Mouse (Mus musculus): ENCODE measurements around the gene Scnn1a. TPM values are rescaled to one million over a fixed set of nuclear protein-coding genes. Genes with fewer than 3 reads are reported as not detected.

Gene Scnn1a
- polyA plus RNA-seq, 1 experiment from 2014 or later = 0.21 TPM

DNA sequence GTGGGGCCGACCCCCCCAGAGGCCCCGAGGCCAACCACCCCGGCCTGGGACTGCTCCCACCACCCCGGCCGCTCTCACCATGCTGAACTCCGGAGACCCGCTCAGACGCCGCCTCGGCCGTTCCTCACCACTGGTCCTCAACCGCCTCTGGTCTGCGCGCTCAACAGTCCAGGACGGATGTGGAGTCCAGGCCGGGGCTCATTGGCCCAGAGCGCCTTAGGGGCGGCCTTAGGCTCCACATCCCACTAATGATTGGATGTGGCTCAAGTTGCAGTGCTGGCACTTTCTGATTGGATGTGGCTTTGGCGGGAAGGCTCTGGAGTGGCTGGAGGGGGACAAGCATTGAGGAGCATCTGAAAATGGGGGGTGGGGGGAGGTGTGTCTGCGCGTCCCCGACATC, 34.6 kb upstream of the Scnn1a start, which contains the start of gene Tuba3a:
Gene Tuba3a (minus strand): TSS at position 153 of the 400 bp plus-strand sequence.
- Histone ChIP-seq H3K36me3 (ENCODE audit: control insufficient read depth, insufficient read depth, low read length) (no peaks in the 10 kb centered on the region), H3K9me3 (ENCODE audit: control insufficient read depth, low read length) (no peaks in the 10 kb centered on the region), H3K9ac (ENCODE audit: low read length) (no peak within 1 kb of the TSS), H3K4me1 (replicated peaks; ENCODE audit: control insufficient read depth, insufficient read depth, low read length) (no peaks in the 10 kb centered on the region), H3K27ac (ENCODE audit: low read depth, low read length) (no peak within 1 kb of the TSS), H3K4me3 (ENCODE audit: low read depth, low read length) (no peak within 1 kb of the TSS), H3K4me2 (ENCODE audit: low read depth, low read length, severe bottlenecking) (no peak within 1 kb of the TSS), H3K27me3 (ENCODE audit: control insufficient read depth, insufficient read depth, low read length) (no peaks in the 10 kb centered on the region)
- no peak for DNase-seq (ENCODE audit: low spot score)
- WGBS = 94% methylated on average over 22 of the region's 22 CpGs
- ATAC-seq (replicated peaks; ENCODE audit: low FRiP score) = no peak

DNA sequence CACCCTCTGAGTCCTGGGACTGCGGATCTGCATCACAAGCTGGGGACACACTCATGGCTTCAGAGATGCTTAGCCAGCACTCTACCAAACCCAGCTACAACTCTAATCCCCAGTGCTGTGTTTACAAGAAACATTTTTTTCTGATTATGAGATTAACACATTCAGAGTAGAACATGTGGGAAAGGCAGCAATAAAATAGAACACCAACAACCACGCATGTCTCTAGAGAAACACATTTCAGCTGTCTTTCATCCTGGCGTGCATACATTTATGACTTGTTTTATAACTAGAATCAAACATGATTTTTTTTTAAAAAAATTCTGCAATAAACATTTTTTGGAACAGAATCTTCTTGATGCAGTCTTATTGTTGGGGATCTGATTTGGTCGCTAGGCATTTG, 33.5 kb upstream of the Scnn1a start:
- DNase-seq (ENCODE audit: low spot score) = no peak
- H3K4me1 ChIP-seq (replicated peaks; ENCODE audit: control insufficient read depth, insufficient read depth, low read length) = no peaks in the 10 kb centered on the region
- H3K9ac ChIP-seq (ENCODE audit: low read length) = no peak overlapping the region
- 84% methylated on average over 4 of the region's 4 CpGs for WGBS
- no peaks in the 10 kb centered on the region for H3K9me3 ChIP-seq (ENCODE audit: control insufficient read depth, low read length)
- no peaks in the 10 kb centered on the region for H3K27me3 ChIP-seq (ENCODE audit: control insufficient read depth, insufficient read depth, low read length)
- no peak overlapping the region for H3K4me3 ChIP-seq (ENCODE audit: low read depth, low read length)
- H3K27ac ChIP-seq (ENCODE audit: low read depth, low read length) = no peak overlapping the region
- H3K4me2 ChIP-seq (ENCODE audit: low read depth, low read length, severe bottlenecking) = no peak overlapping the region
- no peaks in the 10 kb centered on the region for H3K36me3 ChIP-seq (ENCODE audit: control insufficient read depth, insufficient read depth, low read length)
- no peak for ATAC-seq (replicated peaks; ENCODE audit: low FRiP score)

DNA sequence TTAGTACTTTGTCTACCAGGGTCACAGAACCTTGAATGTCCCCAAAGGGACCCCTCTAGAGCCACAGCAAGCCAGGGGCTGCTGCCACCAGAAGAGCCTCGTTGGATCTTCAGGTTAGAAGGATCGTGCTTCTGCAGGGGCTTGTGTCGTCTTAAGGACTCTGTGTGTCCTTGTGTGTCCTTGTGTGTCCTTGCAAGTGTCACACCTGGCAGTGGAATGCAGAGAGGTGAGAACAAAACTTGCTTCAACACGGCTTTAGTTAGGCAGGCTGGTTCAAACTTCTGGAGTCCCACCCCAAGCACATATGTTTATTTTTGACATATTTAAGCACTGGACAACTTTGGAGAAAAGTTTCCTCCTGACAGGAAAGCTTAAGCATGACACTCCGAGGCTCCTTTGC, 31.7 kb upstream of the Scnn1a start:
- Histone ChIP-seq H3K9me3 (ENCODE audit: control insufficient read depth, low read length) (no peaks in the 10 kb centered on the region), H3K4me2 (ENCODE audit: low read depth, low read length, severe bottlenecking) (no peak overlapping the region), H3K36me3 (ENCODE audit: control insufficient read depth, insufficient read depth, low read length) (no peaks in the 10 kb centered on the region), H3K27ac (ENCODE audit: low read depth, low read length) (no peak overlapping the region), H3K4me3 (ENCODE audit: low read depth, low read length) (no peak overlapping the region), H3K27me3 (ENCODE audit: control insufficient read depth, insufficient read depth, low read length) (no peaks in the 10 kb centered on the region), H3K4me1 (replicated peaks; ENCODE audit: control insufficient read depth, insufficient read depth, low read length) (no peaks in the 10 kb centered on the region), H3K9ac (ENCODE audit: low read length) (no peak overlapping the region)
- DNase-seq (ENCODE audit: low spot score) = no peak
- WGBS = 85% methylated on average over 5 of the region's 5 CpGs
- no peak for ATAC-seq (replicated peaks; ENCODE audit: low FRiP score)

DNA sequence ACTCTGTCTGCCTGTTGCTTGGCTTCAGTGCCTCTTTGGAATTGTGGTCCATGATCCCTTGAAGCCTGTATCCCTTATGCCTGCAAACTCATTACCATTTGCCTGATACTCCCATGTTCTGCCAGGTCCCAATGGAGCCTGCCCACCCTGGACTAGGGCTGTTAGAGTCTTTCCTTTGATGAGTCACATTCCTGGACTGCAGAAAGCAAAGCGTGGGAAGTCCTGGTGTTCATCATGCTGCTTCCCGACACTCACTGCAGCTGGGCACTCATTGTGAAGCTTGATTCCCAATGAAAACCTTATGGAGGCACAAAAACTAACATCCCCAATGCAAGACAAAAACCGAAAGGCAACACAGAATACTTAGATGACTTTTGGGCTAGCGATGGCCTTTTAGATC, 29.1 kb upstream of the Scnn1a start:
- H3K9me3 ChIP-seq (ENCODE audit: control insufficient read depth, low read length) = no peaks in the 10 kb centered on the region
- WGBS = 85% methylated on average over 4 of the region's 4 CpGs
- no peak for DNase-seq (ENCODE audit: low spot score)
- H3K4me2 ChIP-seq (ENCODE audit: low read depth, low read length, severe bottlenecking) = no peak overlapping the region
- no peaks in the 10 kb centered on the region for H3K4me1 ChIP-seq (replicated peaks; ENCODE audit: control insufficient read depth, insufficient read depth, low read length)
- H3K27me3 ChIP-seq (ENCODE audit: control insufficient read depth, insufficient read depth, low read length) = no peaks in the 10 kb centered on the region
- no peaks in the 10 kb centered on the region for H3K36me3 ChIP-seq (ENCODE audit: control insufficient read depth, insufficient read depth, low read length)
- no peak overlapping the region for H3K4me3 ChIP-seq (ENCODE audit: low read depth, low read length)
- H3K27ac ChIP-seq (ENCODE audit: low read depth, low read length) = no peak overlapping the region
- no peak for ATAC-seq (replicated peaks; ENCODE audit: low FRiP score)
- H3K9ac ChIP-seq (ENCODE audit: low read length) = no peak overlapping the region

DNA sequence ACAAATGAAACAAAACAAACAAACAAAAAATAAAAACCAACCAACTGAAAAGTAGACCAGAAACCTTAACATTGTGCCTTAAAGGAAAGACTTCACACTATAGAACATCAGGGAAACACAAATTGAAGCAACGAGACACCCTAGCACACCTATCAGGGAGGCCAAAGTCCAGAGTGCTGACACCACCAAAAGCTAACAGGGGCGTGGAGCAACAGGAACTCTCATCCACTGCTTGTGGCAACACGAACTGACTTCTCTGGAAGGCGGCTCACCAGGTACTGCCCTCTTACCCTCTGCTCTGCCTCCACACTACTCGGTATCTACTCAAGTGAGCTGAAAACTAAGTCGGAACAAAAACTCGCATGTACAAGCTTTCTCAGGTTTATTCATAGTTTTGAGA, 28.2 kb upstream of the Scnn1a start:
- Histone ChIP-seq H3K27ac (ENCODE audit: low read depth, low read length) (no peak overlapping the region), H3K27me3 (ENCODE audit: control insufficient read depth, insufficient read depth, low read length) (no peaks in the 10 kb centered on the region), H3K4me3 (ENCODE audit: low read depth, low read length) (no peak overlapping the region), H3K36me3 (ENCODE audit: control insufficient read depth, insufficient read depth, low read length) (no peaks in the 10 kb centered on the region), H3K9ac (ENCODE audit: low read length) (no peak overlapping the region), H3K4me2 (ENCODE audit: low read depth, low read length, severe bottlenecking) (no peak overlapping the region), H3K9me3 (ENCODE audit: control insufficient read depth, low read length) (no peaks in the 10 kb centered on the region), H3K4me1 (replicated peaks; ENCODE audit: control insufficient read depth, insufficient read depth, low read length) (no peaks in the 10 kb centered on the region)
- ATAC-seq (replicated peaks; ENCODE audit: low FRiP score) (no peak), DNase-seq (ENCODE audit: low spot score) (no peak)
- 90% methylated on average over 7 of the region's 7 CpGs for WGBS

DNA sequence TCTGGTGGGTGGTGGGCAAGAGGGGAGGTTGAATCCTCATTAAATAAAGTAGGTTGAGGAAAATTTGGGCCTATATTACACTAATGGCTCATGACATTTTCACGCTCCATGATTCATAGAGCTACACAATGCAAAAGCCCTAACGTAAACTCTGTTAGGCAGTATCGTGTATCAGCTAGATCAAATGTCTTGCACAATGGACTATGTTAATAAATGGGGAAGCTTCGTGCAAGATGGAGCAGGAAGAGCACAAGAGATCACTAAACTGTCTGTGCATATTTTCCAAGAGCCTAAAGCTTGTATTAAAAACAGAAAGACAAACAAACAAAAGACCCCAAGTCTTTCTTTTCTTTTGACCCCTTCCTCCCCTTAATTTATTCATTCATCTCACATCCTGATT, 26.4 kb upstream of the Scnn1a start:
- Histone ChIP-seq H3K4me3 (ENCODE audit: low read depth, low read length) (no peak overlapping the region), H3K4me1 (replicated peaks; ENCODE audit: control insufficient read depth, insufficient read depth, low read length) (no peaks in the 10 kb centered on the region), H3K4me2 (ENCODE audit: low read depth, low read length, severe bottlenecking) (no peak overlapping the region), H3K27me3 (ENCODE audit: control insufficient read depth, insufficient read depth, low read length) (no peaks in the 10 kb centered on the region), H3K9me3 (ENCODE audit: control insufficient read depth, low read length) (no peaks in the 10 kb centered on the region), H3K9ac (ENCODE audit: low read length) (no peak overlapping the region), H3K36me3 (ENCODE audit: control insufficient read depth, insufficient read depth, low read length) (no peaks in the 10 kb centered on the region), H3K27ac (ENCODE audit: low read depth, low read length) (no peak overlapping the region)
- DNase-seq (ENCODE audit: low spot score) (no peak), ATAC-seq (replicated peaks; ENCODE audit: low FRiP score) (no peak)
- WGBS = 88% methylated on average over 4 of the region's 4 CpGs

DNA sequence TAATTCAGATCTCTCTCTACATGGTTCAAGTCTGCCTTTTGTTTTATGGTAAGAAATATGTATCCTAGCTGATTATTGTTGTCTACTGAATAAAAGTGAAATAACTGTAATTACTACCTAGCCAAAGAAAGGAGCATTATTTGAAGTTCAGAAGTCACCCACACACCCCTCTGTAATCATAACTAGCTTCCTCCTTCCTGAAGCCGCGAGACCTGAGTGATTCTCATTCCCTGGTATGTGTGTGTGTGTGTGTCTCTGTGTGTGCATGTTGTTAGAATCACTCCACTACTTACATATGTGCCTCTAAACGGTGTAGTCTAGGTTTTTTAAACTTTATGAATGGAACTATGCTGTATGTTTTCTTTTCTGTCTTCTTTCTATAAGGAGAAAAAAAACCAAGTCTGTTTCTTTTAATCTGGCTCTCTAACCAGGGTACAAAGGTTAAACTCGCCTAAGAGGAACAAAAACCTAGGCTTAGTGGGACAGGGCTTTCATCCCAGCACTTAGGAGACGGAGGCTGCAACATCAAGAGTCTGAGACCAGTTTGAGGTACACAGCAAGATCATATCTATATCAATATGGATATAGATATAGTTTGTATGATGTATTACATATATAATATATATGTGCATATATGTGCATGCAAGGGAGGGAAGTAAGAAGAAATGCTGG, 23.2 kb upstream of the Scnn1a start:
- ATAC-seq (replicated peaks; ENCODE audit: low FRiP score) (no peak), DNase-seq (ENCODE audit: low spot score) (no peak)
- no peaks in the 10 kb centered on the region for H3K27me3 ChIP-seq (ENCODE audit: control insufficient read depth, insufficient read depth, low read length)
- H3K4me2 ChIP-seq (ENCODE audit: low read depth, low read length, severe bottlenecking) = no peak overlapping the region
- no peaks in the 10 kb centered on the region for H3K9me3 ChIP-seq (ENCODE audit: control insufficient read depth, low read length)
- no peak overlapping the region for H3K4me3 ChIP-seq (ENCODE audit: low read depth, low read length)
- H3K4me1 ChIP-seq (replicated peaks; ENCODE audit: control insufficient read depth, insufficient read depth, low read length) = no peaks in the 10 kb centered on the region
- no peak overlapping the region for H3K9ac ChIP-seq (ENCODE audit: low read length)
- H3K27ac ChIP-seq (ENCODE audit: low read depth, low read length) = no peak overlapping the region
- WGBS = 75% methylated on average over 5 of the region's 5 CpGs
- H3K36me3 ChIP-seq (ENCODE audit: control insufficient read depth, insufficient read depth, low read length) = no peaks in the 10 kb centered on the region

DNA sequence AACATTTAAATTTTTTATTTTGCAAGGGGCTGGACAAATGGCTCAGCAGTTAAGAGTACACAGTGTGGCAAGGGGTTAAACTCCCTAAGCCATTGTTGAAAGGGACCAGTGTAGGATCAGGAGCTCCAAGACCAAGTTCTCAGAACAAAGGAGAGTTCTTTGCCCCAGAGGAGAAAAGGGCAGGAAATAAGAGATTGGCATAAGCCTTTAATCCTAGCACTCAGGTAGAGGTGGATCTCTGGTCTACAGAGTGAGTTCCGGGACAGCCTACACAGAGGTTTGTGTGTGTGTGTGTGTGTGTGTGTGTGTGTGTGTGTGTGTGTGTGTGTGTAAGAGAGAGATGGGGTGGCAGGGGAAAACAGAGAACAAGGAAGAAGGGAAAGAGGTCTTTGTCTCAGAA, 19.5 kb upstream of the Scnn1a start:
- H3K9me3 ChIP-seq (ENCODE audit: control insufficient read depth, low read length) = no peaks in the 10 kb centered on the region
- DNase-seq (ENCODE audit: low spot score) (no peak), ATAC-seq (replicated peaks; ENCODE audit: low FRiP score) (no peak)
- no peak overlapping the region for H3K27ac ChIP-seq (ENCODE audit: low read depth, low read length)
- 67% methylated on average over 1 of the region's 1 CpGs for WGBS
- H3K4me1 ChIP-seq (replicated peaks; ENCODE audit: control insufficient read depth, insufficient read depth, low read length) = no peaks in the 10 kb centered on the region
- H3K9ac ChIP-seq (ENCODE audit: low read length) = no peak overlapping the region
- H3K27me3 ChIP-seq (ENCODE audit: control insufficient read depth, insufficient read depth, low read length) = no peaks in the 10 kb centered on the region
- H3K4me3 ChIP-seq (ENCODE audit: low read depth, low read length) = no peak overlapping the region
- H3K4me2 ChIP-seq (ENCODE audit: low read depth, low read length, severe bottlenecking) = no peak overlapping the region
- no peaks in the 10 kb centered on the region for H3K36me3 ChIP-seq (ENCODE audit: control insufficient read depth, insufficient read depth, low read length)

DNA sequence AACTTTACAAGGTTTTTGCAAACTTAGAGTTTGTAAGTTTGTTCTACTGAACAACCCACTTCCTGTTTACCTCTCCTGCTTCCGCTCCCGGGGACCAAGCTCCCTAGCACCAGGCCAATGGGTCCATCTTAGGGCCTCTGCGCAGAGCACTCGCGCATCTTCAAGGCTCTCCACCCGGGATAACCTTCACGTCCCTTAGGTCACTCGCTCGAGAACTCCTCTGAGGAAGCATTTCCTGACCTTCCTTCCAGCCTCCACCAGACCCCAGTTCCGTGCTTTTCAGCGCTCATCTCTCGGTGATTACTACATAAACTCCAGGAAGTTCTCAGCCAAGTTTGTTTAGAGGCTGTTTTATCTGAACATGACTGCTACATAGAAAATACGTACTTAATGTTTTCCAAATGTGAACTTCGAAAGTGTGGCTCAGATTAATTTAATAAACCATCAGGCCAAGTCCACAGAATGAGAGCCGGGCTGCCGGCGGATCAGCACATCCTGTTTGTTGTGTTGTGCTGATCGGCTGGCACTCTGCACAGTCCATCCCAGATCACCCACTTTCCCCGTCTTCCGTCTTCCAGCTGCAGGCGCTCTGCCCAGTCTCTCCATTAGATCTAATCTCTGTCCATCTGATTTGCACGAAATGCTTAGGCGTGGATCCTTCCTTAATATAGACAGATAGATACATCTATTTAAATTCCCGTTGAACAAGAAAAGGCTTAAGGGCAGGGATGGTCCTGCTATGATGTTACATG, 18.1 kb upstream of the Scnn1a start:
- Histone ChIP-seq H3K4me3 (ENCODE audit: low read depth, low read length) (no peak overlapping the region), H3K27me3 (ENCODE audit: control insufficient read depth, insufficient read depth, low read length) (no peaks in the 10 kb centered on the region), H3K36me3 (ENCODE audit: control insufficient read depth, insufficient read depth, low read length) (no peaks in the 10 kb centered on the region), H3K9ac (ENCODE audit: low read length) (no peak overlapping the region), H3K9me3 (ENCODE audit: control insufficient read depth, low read length) (no peaks in the 10 kb centered on the region), H3K4me1 (replicated peaks; ENCODE audit: control insufficient read depth, insufficient read depth, low read length) (no peaks in the 10 kb centered on the region), H3K27ac (ENCODE audit: low read depth, low read length) (no peak overlapping the region), H3K4me2 (ENCODE audit: low read depth, low read length, severe bottlenecking) (no peak overlapping the region)
- no peak for DNase-seq (ENCODE audit: low spot score)
- WGBS = 90% methylated on average over 24 of the region's 24 CpGs
- ATAC-seq (replicated peaks; ENCODE audit: low FRiP score) = no peak
